Mouse (Mus musculus) T-helper 2 cell (primary cell): ENCODE data around the gene Ppfia4.

Source experiments
- in situ Hi-C: fragments of 300-600 bp; cut with MboI, MseI; formaldehyde crosslinking; loops from one replicate; pipeline ENCODE4 v1.15.1; 2025; ENCODE audit warnings: high pct_unique_total_duplicates

Ppfia4 gene

DNA sequence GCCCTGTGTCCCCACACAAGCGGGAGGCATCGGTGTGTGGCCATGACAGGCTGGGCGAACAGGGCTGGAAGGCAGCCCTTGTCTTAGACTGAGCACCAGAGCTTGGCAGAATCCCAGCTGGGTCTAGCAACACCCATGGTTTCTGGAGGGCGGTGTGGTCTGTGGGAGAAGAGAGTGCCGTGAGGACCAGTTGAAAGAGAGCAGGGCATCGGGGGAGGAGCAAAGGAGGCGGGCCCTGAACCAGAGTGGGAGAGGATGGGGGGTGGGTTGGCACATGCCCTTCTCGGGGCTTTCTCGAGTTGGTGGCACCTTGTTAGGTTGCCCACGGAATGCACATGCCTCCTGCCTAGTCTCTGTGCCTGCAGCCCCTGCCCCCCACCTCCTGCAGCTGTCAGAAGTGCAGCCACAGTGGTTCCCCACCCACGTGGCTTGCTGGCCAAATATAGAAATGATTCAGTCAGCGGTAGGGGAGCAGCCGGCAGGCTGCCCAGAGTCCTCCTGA is at the start of gene Ppfia4:
Gene Ppfia4 (minus strand): TSS at position 159 of the 502 bp plus-strand sequence.
- in situ Hi-C loops: no loop called here

DNA sequence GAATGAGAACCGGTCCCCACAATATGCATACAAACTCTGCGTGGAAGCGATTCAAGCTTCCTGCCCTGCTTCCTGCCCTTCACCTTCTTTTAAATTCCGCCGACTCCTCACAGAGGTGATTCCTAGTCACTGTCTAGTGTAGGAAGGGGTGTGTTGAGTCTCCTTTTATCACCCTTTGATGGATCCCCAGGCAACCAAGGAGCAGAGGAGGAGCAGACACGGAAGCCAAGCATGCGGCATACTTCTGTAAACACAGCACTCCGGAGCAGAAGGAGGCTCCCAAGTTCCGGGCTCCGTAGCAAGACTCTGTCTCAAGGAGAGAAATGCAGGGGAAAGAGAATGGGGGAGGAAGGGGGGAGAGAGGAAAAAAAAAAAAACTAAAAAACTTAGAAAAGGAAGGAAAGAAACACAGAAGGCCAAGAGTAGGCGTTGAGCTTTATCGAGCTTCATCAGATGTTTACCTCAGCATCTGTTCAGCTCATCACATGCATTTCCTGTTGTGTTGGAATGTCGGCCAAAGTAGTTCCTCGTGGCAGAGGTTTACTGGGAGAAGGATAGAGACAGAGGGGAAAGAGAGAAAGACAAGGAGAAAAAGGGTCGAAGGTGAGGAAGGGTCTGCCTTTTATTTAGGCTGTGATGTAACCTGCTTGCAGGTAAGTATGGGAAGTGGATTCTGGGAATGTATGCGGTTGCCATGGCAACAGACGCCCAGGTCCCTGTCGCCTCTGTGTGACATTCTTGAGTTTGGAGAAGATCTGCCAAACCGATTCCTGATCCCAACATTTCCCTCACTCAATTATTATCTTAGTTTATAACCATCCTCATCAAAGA is 49.3 kb upstream of the Ppfia4 start:
- in situ Hi-C loops: no loop called here

DNA sequence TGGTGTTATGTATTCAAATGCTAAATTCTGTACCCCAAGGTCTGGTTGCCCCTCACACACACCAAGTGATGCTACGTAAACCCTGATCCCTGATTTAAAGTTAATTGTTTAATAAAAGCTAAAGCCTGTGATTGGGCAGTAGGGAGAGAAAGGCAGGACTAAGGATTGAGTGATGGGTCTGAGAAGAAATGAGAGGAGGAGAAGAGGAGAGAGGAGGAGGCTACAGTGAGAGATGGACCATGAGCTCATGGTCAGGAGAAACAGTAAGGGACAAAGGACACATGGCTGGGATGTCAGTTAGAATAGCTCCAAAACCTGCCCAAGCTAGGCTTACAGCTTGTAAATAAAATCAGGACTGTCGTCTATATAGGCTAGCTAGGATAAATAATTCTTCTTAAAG is 48.3 kb upstream of the Ppfia4 start:
- in situ Hi-C loops: no loop called here

DNA sequence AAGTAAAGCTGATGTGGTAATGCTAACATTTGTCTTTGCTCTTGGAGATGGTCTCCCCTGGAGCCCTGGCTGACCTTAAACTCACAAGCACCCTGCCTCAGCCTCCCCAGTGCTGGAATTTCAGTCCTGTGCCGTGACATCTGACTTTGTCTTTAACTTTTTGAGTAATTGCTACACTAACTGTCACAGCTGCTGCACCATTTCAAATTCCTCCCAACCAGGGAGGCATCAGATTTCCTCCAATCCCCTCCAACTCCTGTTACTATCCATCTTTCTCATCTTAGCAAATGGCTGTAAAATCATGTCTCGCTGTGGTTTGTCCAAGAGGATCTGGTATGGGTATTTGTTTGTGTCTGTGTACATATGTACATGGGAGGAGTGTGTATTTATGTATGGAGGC is 41.4 kb upstream of the Ppfia4 start:
- in situ Hi-C loops: no loop called here

DNA sequence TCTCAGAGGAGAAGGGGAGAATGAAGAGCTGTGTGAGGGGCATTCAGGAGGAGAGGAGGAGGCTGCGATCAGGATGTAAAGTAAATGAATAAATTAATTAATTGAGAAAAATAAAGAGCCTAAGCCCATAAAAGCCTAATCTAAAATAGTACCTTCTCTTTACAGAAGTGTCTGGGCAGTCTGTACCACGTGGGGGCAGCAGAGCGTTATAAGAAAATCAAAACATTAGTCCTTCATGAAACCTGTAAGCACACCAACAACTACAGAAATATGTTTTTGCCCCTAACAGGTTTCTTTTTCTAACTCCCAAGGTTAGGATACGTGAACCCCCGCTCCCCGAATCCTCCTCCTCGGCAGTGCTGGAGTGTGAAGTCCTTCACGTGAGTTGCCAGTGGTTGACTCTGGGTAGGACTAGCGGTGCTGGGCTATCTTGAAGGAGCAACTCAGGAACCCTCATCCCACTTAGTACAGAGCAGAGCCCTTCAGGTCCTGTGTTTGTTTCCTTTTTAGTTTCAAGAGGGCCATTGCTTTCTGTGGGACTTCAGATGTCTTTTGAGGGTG is 36.1 kb upstream of the Ppfia4 start:
- in situ Hi-C loops: no loop called here

DNA sequence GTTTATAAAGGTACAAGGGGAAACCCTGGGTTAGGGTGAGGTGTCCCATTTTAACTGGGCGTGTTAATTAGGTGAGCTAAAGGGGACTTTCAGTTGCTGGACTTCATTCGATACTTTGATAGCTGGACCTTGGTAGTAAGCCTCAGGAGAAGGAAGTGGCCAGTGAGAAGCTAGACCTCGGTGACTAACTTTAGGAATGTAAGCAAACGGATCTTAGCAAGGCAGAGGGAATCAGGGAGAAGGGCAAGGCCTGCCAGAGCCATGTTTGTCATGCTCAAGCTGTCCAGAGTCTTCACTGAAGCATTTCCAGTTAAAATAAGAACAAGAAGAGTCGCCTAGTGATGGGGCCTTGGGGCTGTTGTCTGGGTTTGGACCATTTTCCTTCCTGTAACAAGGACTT is 32.8 kb upstream of the Ppfia4 start:
- in situ Hi-C loops: no loop called here

DNA sequence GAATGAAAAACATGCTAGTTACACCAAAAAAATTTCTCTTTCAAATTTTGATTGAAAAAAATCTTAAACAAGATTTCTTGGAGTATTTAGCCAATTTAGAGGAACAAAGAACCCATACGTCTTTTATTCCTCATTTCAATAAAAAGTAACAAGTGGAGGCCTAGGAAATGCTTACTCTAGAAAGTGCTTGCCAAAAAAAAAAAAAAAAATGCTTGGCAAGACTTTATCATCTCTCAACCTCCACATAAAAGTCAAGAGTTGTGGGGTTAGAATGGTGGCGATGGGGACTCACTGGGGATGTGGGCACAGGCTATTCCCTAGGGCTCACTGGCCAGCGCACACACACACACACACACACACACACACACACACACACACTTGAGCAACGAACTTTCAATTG is 30.5 kb upstream of the Ppfia4 start:
- in situ Hi-C loops: loop anchor here (5.0 kb wide), 1 partner anchor 44 kb away; the partner anchor contains the start of gene Cyb5r1

DNA sequence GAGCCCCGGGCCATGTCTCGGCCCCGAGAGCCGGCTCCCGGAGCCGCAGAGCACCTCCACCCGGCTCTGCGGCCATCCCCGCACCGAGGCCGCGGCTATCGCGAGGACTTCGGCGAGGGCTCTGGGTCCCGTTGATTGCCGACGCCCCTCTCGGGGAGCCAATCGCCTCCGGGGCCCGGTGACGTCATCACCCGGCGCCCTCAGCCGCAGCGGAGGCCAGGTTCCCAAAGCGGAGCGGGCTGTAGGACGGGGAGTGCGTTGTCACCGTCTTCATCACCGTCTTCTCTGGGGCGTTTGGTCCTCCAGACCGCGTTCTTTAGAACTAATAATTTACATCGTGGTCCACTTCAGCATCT is 29.1 kb upstream of the Ppfia4 start, which contains the start of gene Tmem183a:
Gene Tmem183a (minus strand): TSS at position 123 of the 356 bp plus-strand sequence.
- in situ Hi-C loops: loop anchor here (5.0 kb wide), 1 partner anchor 45 kb away; the partner anchor contains the start of gene Cyb5r1

DNA sequence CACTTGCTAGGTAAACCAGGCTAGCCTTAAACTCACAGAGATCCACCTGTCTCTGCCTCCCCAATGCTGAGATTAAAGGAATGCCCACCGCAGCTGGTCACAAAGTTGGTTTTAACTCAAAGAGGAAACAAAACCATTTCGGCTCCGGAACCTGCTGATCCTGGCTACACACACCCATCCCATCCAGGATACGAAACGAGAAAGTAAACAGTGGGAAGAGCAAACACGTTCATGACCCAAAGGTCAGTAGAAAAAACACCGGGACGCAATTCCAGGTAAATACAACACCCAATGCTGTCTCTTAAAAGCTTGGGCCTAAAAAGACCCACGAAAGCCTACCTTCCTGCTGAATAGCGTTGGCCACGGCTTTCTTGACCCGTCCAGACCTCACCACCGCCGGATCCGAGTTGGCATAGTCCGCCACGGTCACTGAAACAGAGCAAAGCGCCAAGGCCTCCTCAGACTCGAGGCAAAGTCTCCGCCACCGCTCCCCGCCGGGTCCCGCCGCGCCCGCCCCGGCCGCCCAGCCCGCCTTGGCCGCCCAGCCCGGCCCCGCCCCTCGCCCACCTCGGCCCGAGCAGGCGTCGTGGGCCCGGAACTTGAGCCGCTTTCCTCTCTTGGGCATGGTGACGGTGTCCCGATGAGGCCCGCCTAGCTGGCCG is 28.6 kb upstream of the Ppfia4 start:
- in situ Hi-C loops: loop anchor here (5.0 kb wide), 1 partner anchor 46 kb away; the partner anchor contains the start of gene Cyb5r1

DNA sequence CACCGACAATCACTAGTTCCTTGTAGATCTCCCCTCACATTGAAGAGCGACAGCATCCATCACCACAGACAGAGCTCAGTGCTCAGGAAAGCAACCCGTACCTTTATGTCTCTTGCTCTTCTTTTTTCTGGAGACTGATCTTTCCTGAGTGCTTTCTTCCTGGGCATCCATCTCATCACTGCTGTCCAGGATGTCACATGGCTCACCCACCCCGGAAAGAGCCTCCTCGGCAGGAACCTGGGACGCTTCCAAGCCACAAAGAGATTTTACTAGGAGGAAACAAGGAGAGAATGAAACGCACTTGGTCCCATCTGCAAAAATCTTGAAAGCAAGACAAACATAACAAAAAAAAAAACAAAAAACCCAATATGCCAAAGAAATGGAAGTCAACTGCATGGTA is 27.9 kb upstream of the Ppfia4 start:
- in situ Hi-C loops: loop anchor here (5.0 kb wide), 1 partner anchor 47 kb away; the partner anchor contains the start of gene Cyb5r1

DNA sequence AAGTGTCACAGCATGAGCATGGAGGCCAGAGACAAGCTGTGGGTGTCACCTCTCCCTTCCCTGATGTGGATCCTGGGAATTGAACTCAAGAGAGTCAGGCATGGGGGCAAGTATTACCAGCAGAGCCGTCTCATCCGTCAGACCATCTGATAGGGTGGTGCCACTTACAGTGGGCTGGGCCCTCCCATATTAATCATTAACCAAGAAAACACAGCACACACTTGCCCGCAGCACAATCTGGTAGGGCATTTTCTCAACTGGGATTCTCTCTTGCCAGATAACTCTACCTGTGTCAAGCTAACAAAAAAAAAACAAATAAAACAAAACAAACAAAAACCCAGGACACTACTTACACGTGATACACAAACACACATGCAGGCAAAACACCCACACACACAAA is 24.7 kb upstream of the Ppfia4 start:
- in situ Hi-C loops: no loop called here

DNA sequence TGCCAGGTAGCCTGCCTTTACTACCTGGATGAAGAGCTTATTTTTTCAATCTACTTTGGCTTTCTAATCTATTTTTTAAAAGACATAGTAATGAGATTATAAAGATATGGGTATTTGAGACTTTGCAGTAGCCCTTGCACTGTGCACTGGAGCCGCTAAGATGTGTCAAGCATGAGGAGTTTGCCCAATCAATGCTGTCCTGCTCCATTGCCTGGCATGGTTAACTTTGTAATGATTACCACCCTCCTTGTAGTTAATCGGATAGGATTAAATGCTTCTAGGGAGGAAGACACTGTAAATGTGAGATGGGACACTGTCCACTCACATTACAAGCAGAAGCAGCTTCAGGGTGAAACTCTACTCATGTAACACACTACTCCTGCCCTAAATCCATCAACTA is 20.6 kb upstream of the Ppfia4 start:
- in situ Hi-C loops: no loop called here

DNA sequence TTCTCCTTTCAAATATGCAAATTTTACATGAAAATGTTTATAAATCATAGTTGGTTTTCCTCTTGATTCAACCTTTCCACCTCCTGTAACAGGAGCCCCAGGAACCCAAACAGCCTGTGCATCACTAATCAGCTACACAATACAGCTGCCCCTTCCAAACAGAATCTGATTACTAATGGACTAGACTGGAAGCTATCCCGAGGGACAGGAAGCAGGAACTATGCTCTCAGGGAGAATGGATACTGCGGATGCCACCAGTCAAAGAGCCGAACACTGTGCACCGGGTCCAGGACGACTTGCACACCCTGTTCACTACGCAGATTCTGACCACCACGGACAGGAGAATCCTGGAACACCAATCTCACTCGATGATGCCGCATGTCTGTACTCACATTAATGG is 15.1 kb upstream of the Ppfia4 start:
- in situ Hi-C loops: no loop called here

DNA sequence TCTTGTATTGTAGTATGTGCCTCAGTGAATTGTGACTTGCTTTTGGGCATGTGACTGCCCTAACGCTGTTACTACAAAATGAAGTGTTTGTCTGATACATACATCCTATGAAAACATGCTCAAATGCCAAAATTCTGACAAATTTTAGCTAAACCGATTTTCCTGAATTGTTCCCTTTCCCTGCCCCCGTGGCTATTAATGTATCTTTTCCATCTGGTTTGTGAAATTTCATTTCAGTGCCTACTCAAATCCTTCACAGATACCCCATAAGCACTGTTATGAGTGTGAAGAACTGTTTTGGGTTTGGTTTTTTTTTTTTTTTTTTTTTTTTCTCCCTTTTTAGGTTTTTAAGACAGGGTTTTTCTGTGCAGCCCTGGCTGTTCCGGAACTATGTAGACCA is 12.3 kb upstream of the Ppfia4 start:
- in situ Hi-C loops: no loop called here

DNA sequence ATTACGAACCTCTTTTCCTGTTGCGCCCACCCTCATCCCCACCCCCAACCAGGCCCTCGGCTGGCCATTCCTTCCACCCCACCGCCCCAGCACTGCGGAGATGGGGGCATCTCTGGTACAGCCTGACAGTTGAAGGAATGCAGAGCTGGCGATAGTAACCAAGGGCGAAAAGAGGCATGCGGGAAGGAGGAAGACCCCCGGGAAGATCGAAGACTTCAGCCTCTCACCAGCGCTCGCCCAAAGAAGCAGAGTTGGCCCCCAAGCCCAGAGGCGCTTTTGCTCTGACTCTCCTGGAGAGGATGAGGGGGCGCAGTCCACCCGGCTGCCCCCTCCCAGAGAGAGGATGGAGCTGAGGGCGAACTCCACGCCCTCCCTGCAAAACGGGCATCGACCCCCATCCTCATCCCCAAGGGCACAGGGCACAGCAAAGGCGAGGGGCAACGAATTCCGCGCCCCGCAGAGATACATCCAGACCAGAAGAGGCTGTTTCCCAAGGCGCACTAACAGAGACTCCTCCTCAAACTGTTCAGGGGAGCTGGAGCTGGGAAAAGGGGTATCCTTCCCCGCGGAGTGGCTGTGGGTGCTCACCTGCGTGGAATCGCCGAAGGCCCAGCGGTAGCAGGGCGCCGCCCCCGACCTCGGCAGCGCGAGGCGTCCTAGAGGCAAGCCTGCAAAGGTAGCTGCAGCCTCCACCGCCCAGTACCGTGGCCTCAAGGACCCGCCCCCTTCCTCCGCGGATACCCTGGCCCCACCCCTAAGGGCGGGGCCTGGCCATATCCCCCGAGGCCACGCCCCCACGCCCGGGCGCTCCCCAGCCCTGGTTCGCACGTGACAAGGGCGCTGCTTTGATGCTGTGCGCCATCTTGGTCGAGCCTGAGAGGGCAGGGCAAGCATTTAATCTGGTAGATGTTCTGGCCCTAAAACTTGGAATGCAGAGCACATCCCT is 11.6 kb upstream of the Ppfia4 start:
- in situ Hi-C loops: no loop called here

DNA sequence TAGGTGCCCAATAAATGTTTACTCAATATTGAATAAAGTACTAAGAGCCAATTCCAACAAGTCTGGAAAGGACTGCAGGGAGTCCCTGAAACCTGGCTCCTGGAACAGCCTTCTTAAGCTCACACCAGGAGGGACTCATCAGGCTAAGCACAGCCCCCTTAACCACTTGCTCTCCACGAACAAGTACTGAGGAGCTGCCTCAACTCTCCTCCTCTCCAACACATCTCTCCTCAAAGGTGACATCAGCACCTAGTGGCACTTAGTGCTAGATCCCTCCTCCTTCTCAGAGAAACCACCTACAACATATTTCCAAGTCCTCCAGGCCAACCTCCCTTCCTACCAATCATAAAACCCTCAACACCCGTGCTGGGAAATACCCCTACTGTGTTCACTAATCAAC is 10.8 kb upstream of the Ppfia4 start:
- in situ Hi-C loops: no loop called here

DNA sequence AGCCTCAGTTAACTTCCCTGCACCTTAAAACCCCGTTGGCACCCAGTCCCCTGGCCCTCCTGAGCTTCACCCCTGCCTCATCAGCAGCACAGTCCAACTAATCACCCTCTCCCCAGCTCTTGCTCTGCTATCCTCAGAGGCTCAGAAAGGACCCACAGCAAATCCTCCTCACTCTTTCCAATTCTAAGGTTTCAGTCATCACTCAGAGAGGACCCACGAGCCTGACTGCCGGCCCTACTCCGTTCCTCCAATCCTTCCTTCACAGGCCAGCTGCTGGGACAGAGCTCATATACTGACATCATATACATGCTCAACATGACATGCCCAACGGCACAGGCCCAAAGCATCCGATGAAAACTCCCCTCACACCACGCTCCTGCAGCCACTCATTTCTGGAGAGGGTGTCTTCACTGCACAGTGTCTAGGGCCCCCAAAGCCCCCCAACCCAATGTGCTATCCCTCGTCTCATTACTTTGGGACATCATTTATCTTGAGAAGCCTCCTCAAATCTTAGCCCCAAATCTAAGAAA is 10.1 kb upstream of the Ppfia4 start:
- in situ Hi-C loops: no loop called here

DNA sequence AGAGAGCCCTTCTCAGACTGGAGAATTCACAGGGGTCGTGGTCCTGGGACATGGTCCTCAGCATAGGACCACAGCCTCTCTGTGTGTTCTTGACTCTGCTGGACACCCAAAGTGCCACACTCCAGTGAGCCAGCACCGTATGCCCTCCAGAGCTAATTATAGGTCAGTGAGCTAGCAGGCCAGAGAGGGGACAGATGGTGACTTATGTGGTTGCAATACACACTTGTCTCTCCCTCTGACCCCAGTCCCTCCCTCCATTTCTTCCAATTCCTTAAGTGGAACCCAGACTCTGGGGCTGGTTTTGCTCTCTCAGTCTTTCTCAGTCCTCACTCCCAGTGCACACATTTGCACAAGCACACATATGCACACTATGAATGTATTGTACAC is 9.5 kb upstream of the Ppfia4 start:
- in situ Hi-C loops: no loop called here

DNA sequence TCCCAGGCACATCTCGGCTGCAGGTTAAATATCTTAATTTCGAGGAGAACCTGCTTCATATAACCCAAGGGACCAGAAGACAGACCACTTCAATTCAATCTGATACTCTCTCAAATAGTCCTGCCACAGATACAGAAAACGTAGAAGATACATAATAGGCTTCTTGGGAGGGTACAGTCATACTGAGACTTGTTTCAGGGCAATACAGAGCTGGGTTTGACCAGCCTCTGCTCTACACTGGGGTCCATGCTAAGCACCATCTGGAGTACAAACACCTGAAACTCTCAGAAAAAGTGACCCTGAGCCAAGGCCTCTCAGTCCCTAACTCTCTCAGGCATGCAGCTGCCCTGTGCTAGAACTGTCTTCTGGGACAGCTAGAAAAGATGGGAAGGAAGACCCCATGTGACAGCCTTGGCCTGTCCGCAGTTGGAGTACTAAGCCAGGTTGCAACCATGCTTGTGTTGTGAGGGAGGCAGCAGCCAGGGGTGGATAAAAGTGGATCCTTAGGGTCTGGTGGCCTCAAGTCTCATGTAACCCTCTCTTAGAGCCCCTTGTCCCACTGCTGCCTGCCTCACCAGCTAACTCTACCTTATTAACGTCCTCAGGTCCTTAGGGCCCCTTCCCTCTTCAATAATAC is 9.0 kb upstream of the Ppfia4 start:
- in situ Hi-C loops: no loop called here

DNA sequence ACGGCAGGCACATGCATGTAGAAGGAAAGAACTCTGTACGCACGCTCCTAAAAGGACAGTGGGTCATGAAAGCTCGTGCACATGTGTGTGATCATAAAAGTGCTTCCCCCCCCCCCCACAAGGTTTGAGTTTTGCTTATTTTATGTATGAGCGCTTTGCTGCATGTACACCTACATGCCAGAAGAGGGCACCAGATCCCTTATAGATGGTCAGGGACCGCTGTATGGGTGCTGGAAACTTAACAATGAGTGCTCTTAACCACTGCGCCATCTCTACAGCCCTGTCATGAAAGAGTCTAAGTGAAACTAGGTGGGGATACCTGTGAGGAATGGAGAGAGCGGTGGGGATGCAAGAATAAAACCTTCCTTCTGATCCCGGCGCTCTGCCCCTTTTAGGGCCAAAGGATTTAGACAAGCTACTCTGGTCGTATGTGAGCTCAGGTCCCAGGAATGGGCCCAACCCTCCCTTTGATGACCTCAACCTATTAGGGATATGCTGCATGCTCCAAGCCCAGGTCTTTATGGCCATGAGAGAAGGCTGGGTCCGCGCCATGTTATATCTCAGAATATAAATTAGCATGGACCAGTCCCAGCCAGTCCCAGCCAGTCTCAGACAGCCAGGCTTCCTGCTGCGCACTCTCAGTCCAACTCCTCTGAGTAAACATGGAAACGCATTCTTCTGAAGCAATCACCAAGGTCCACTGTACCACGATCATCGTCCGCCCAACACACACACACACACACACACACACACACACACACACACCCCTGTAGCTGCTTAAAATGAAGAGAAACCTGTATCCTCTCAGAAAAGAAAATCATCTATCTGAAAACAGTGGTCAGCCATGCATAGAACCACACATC is 7.3 kb upstream of the Ppfia4 start:
- in situ Hi-C loops: no loop called here
